Comparison of ENCODE assay signal across 20 mouse cellular contexts in genomic region chr12:54820684-54821161, GRCm38 (mm10). TPM values are rescaled to one million over a fixed set of nuclear protein-coding genes. Genes with fewer than 3 reads are reported as not detected.
A peak's percentile ranks its signal among the peaks of the same experiment; 100 is the strongest.
DNase-seq lines count a peak whose midpoint lies in the region; ATAC-seq and TF ChIP-seq lines count a peak whose summit lies in the region.
"Had no signal": no experiment of that assay in that cellular context is flagged by ENCODE, and none has a peak within 500 bp of the region (broad histone marks: within the 10 kb centered on the region; RNA-seq: fewer than 3 reads in every experiment).

No protein-coding gene starts in this region.

- no peaks in the 10 kb centered on the region for H3K36me3 ChIP-seq in lung, postnatal 0 days (ENCODE audit: insufficient read depth, low read length)
- no peaks in the 10 kb centered on the region for H3K36me3 ChIP-seq in CH12.LX (replicated peaks in 1 of 2; ENCODE audit: control insufficient read depth in 1 of 2, insufficient read depth in 1 of 2, low read length in 1 of 2)
- H3K36me3 ChIP-seq in midbrain, postnatal 0 days (ENCODE audit: insufficient read depth, low read length): no peaks in the 10 kb centered on the region
- H3K36me3 ChIP-seq: embryonic facial prominence, embryonic 13.5 days; limb, embryonic 10.5 days; liver, embryonic 15.5 days had no signal

- TF ChIP-seq RAD21 in CH12.LX (IDR thresholded peaks at IDR 0.05; ENCODE audit: low read depth, low read length): no peak

- TF ChIP-seq CTCF in lung, postnatal 0 days (IDR thresholded peaks at IDR 0.05): no peak
- TF ChIP-seq CTCF in CH12.LX (conservative IDR thresholded peaks at IDR 0.05 in 1 of 2, IDR thresholded peaks at IDR 0.05 in 1 of 2; ENCODE audit: low read depth in 2 of 2, low read length in 2 of 2): no peak
- TF ChIP-seq CTCF in cerebellum, adult 2 months (IDR thresholded peaks at IDR 0.05; ENCODE audit: borderline replicate concordance, insufficient read depth, low read depth, low read length): no peak
- no peak for TF ChIP-seq CTCF in midbrain, postnatal 0 days (IDR thresholded peaks at IDR 0.05)

- dilution Hi-C loops in CH12.LX (cut with MboI; ENCODE audit: extremely low pct_ligation_motif_present, extremely low pct_unique_long_range_greater_than_20kb, low sequenced_read_pairs): no loop called here

- H3K27ac ChIP-seq in lung, postnatal 0 days (ENCODE audit: low read length): no peak overlapping the region
- no peak overlapping the region for H3K27ac ChIP-seq in CH12.LX (ENCODE audit: insufficient read depth, low read depth)
- H3K27ac ChIP-seq in cerebellum, adult 2 months (ENCODE audit: insufficient read depth, low read length): no peak overlapping the region
- no peak overlapping the region for H3K27ac ChIP-seq in midbrain, postnatal 0 days (ENCODE audit: low read depth, low read length)
- H3K27ac ChIP-seq: embryonic facial prominence, embryonic 13.5 days; heart, adult 2 months; hindbrain, postnatal 0 days; left cerebral cortex, adult 2 months; limb, embryonic 10.5 days had no signal

- in situ Hi-C loops in CH12.LX (cut with MboI; ENCODE audit: low pct_ligation_motif_present, low pct_unique_long_range_greater_than_20kb, low sequenced_read_pairs): no loop called here

- H3K79me2 ChIP-seq in CH12.LX (replicated peaks; ENCODE audit: control insufficient read depth, extremely low read depth, insufficient read depth, poor library complexity, severe bottlenecking): no peaks in the 10 kb centered on the region

- no peak for ATAC-seq in lung, postnatal 0 days
- ATAC-seq in granulocyte monocyte progenitor cell, adult 5-6 weeks (replicated peaks; ENCODE audit: poor library complexity, severe bottlenecking): peak; percentile 91
- ATAC-seq in midbrain, postnatal 0 days (ENCODE audit: low FRiP score): no peak
- ATAC-seq: forebrain, postnatal 0 days; hindbrain, postnatal 0 days had no signal

- no peaks in the 10 kb centered on the region for H3K4me1 ChIP-seq in lung, postnatal 0 days (ENCODE audit: insufficient read depth, low read depth, low read length)
- peaks cover 7 to 27% of the 10 kb centered on the region in 2 experiments; a peak in 3 of 4 replicates for H3K4me1 ChIP-seq in CH12.LX (ENCODE audit: control insufficient read depth in 1 of 2, insufficient read depth in 2 of 2)
- no peaks in the 10 kb centered on the region for H3K4me1 ChIP-seq in cerebellum, adult 2 months (ENCODE audit: control insufficient read depth, insufficient read depth, low read length)
- no peaks in the 10 kb centered on the region for H3K4me1 ChIP-seq in midbrain, postnatal 0 days (ENCODE audit: insufficient read depth, low read length)
- H3K4me1 ChIP-seq: embryonic facial prominence, embryonic 13.5 days; limb, embryonic 10.5 days had no signal

- 34% methylated on average over 2 of the region's 2 CpGs for WGBS in lung, postnatal 0 days
- 56% methylated on average over 2 of the region's 2 CpGs for WGBS in cerebellum, adult 2 months
- 32% methylated on average over 2 of the region's 2 CpGs for WGBS in midbrain, postnatal 0 days

- H3K4me2 ChIP-seq in lung, postnatal 0 days (replicated peaks; ENCODE audit: low read depth, low read length): no peak overlapping the region
- no peak overlapping the region for H3K4me2 ChIP-seq in CH12.LX (ENCODE audit: insufficient read depth, low read depth, poor library complexity, severe bottlenecking)
- no peak overlapping the region for H3K4me2 ChIP-seq in midbrain, postnatal 0 days (ENCODE audit: low read depth, low read length, poor library complexity, severe bottlenecking)
- H3K4me2 ChIP-seq: embryonic facial prominence, embryonic 13.5 days; liver, embryonic 15.5 days had no signal

- no peak for TF ChIP-seq POLR2A in CH12.LX (IDR thresholded peaks at IDR 0.05; ENCODE audit: low read depth, low read length)
- no peak for TF ChIP-seq POLR2A in cerebellum, adult 2 months (IDR thresholded peaks at IDR 0.05; ENCODE audit: borderline replicate concordance, insufficient read depth, low read length)

- H3K9me3 ChIP-seq in lung, postnatal 0 days (ENCODE audit: low read length): no peaks in the 10 kb centered on the region
- no peaks in the 10 kb centered on the region for H3K9me3 ChIP-seq in CH12.LX (replicated peaks; ENCODE audit: low read length)
- H3K9me3 ChIP-seq in midbrain, postnatal 0 days (ENCODE audit: low read length): no peaks in the 10 kb centered on the region
- H3K9me3 ChIP-seq: embryonic facial prominence, embryonic 13.5 days; limb, embryonic 10.5 days; liver, embryonic 15.5 days had no signal

- H3K4me3 ChIP-seq in lung, postnatal 0 days (ENCODE audit: low read depth, low read length): no peak overlapping the region
- H3K4me3 ChIP-seq in CH12.LX (replicated peaks in 1 of 3; ENCODE audit: low read depth in 2 of 3, low read length in 2 of 3, poor library complexity in 1 of 3): no peak overlapping the region
- H3K4me3 ChIP-seq in cerebellum, adult 2 months (replicated peaks; ENCODE audit: insufficient read depth, low read depth, low read length): no peak overlapping the region
- H3K4me3 ChIP-seq in midbrain, postnatal 0 days (ENCODE audit: low read depth, low read length): no peak overlapping the region
- H3K4me3 ChIP-seq: embryonic facial prominence, embryonic 13.5 days; heart, adult 2 months; left cerebral cortex, adult 2 months; limb, embryonic 10.5 days; liver, embryonic 15.5 days had no signal

- H3K27me3 ChIP-seq in lung, postnatal 0 days (replicated peaks; ENCODE audit: insufficient read depth, low read length): no peaks in the 10 kb centered on the region
- no peaks in the 10 kb centered on the region for H3K27me3 ChIP-seq in CH12.LX (replicated peaks)
- no peaks in the 10 kb centered on the region for H3K27me3 ChIP-seq in cerebellum, adult 2 months (ENCODE audit: control insufficient read depth, insufficient read depth, low read length)
- H3K27me3 ChIP-seq in midbrain, postnatal 0 days (ENCODE audit: insufficient read depth, low read length): no peaks in the 10 kb centered on the region
- H3K27me3 ChIP-seq: embryonic facial prominence, embryonic 13.5 days; liver, embryonic 15.5 days had no signal

- TF ChIP-seq EP300 in lung, postnatal 0 days (IDR thresholded peaks at IDR 0.05): no peak
- 0 out of 2 replicates have a peak, but pooled peaks have one; percentile 19 for TF ChIP-seq EP300 in CH12.LX (IDR thresholded peaks at IDR 0.05; ENCODE audit: low read length)

- DNase-seq in lung, postnatal 0 days (ENCODE audit: low spot score): peak; percentile 39
- DNase-seq in lung, postnatal 4 days: no peak
- no peak for DNase-seq in CH12.LX (ENCODE audit: extremely low read depth)
- DNase-seq in naive thymus-derived CD4-positive, alpha-beta T cell, adult 2 months (ENCODE audit: low read depth): peak; percentile 27
- DNase-seq in cerebellum, postnatal 36 days: no peak
- no peak for DNase-seq in cerebellum, adult 2 months
- DNase-seq in midbrain, postnatal 0 days (ENCODE audit: low spot score): no peak
- DNase-seq: adrenal gland, adult 8-10 months; cerebellum, adult 11-12 months; forebrain, postnatal 0 days; heart, adult 2 months; kidney, adult 18-20 months; kidney, postnatal 25 days; midbrain, embryonic 14.5 days had no signal

- H3K9ac ChIP-seq in lung, postnatal 0 days (replicated peaks; ENCODE audit: low read depth): no peak overlapping the region
- no peak overlapping the region for H3K9ac ChIP-seq in CH12.LX (ENCODE audit: insufficient read depth, low read depth)
- no peak overlapping the region for H3K9ac ChIP-seq in midbrain, postnatal 0 days (replicated peaks; ENCODE audit: low read length, poor library complexity, severe bottlenecking)
- H3K9ac ChIP-seq: embryonic facial prominence, embryonic 13.5 days; forebrain, postnatal 0 days; liver, embryonic 15.5 days had no signal

TF ChIP-seq in CH12.LX, 34 proteins besides CTCF, POLR2A, EP300 and RAD21 (continues in another document):
- TF ChIP-seq E2F4 (IDR thresholded peaks at IDR 0.05; ENCODE audit: insufficient replicate concordance, low read depth, low read length) (no peak), MYC (IDR thresholded peaks at IDR 0.05; ENCODE audit: low read depth, low read length) (no peak), TBP (conservative IDR thresholded peaks at IDR 0.05; ENCODE audit: low read depth, low read length) (no peak), MEF2A (IDR thresholded peaks at IDR 0.05; ENCODE audit: borderline replicate concordance, low read depth, low read length) (no peak), RCOR1 (conservative IDR thresholded peaks at IDR 0.05; ENCODE audit: low read depth, low read length) (no peak), POLR2AphosphoS2 (IDR thresholded peaks at IDR 0.05; ENCODE audit: low read depth, low read length) (no peak), KAT2A (IDR thresholded peaks at IDR 0.05; ENCODE audit: insufficient replicate concordance, low read length) (no peak), ZNF384 (IDR thresholded peaks at IDR 0.05; ENCODE audit: low read depth, low read length) (peak; percentile 96), CHD2 (IDR thresholded peaks at IDR 0.05; ENCODE audit: low read length) (no peak), ELF1 (IDR thresholded peaks at IDR 0.05; ENCODE audit: low read depth, low read length) (peak; percentile 34; the same call in 1 of the 2 replicates), USF2 (conservative IDR thresholded peaks at IDR 0.05; ENCODE audit: low read depth, low read length) (no peak), SMC3 (IDR thresholded peaks at IDR 0.05; ENCODE audit: low read depth, low read length) (no peak)

RNA-seq across cellular contexts. Expression of gene Snx6, which starts 25.2 kb away (rescaled TPM):
- polyA plus RNA-seq in lung, postnatal 0 days (2015; fragmentation: Nextera tagmentation; extraction: Ambion mirVana): 115 and 139 TPM in 2 replicates
- total RNA-seq in CH12.LX (2012; rRNA removed): 67.3 and 78.2 TPM in 2 replicates
- 155 and 158 TPM in 2 replicates for total RNA-seq in CH12.LX (2014; rRNA removed)
- 80.8 and 85.8 TPM in 2 replicates for polyA plus RNA-seq in CH12.LX (2012; ENCODE audit: insufficient read length, low read depth)
- 47.8 and 71.6 TPM in 2 replicates for total RNA-seq in granulocyte monocyte progenitor cell, adult 5-6 weeks (2014; fragmentation: Nextera tagmentation)
- 77.0 and 77.2 TPM in 2 replicates for total RNA-seq in granulocyte monocyte progenitor cell, adult 5-6 weeks (2017)
- 46.4 and 46.7 TPM in 2 replicates for polyA plus RNA-seq in cerebellum, adult 2 months (2012; rRNA removed)
- 76.8 and 112 TPM in 2 replicates for total RNA-seq in midbrain, postnatal 0 days (2014; rRNA removed)
- 124 and 141 TPM in 2 replicates for polyA plus RNA-seq in midbrain, postnatal 0 days (2015; fragmentation: Nextera tagmentation; extraction: Ambion mirVana)

RNA-seq across cellular contexts. Expression of gene Cfl2, which starts 42.0 kb away (rescaled TPM):
- polyA plus RNA-seq in lung, postnatal 0 days (2015; fragmentation: Nextera tagmentation; extraction: Ambion mirVana): 122 and 129 TPM in 2 replicates
- total RNA-seq in CH12.LX (2012; rRNA removed) (6.1 and 7.1 TPM in 2 replicates), CH12.LX (2014; rRNA removed) (24.2 and 25.2 TPM in 2 replicates)
- 13.8 and 16.1 TPM in 2 replicates for polyA plus RNA-seq in CH12.LX (2012; ENCODE audit: insufficient read length, low read depth)
- 22.2 and 33.0 TPM in 2 replicates for total RNA-seq in granulocyte monocyte progenitor cell, adult 5-6 weeks (2014; fragmentation: Nextera tagmentation)
- total RNA-seq in granulocyte monocyte progenitor cell, adult 5-6 weeks (2017): 23.1 and 27.1 TPM in 2 replicates
- 74.5 and 86.8 TPM in 2 replicates for polyA plus RNA-seq in cerebellum, adult 2 months (2012; rRNA removed)
- 209 and 212 TPM in 2 replicates for total RNA-seq in midbrain, postnatal 0 days (2014; rRNA removed)
- 249 and 256 TPM in 2 replicates for polyA plus RNA-seq in midbrain, postnatal 0 days (2015; fragmentation: Nextera tagmentation; extraction: Ambion mirVana)

Comparison
In these comparisons a context has a peak if more than half of its experiments do, and no peak if none do; other contexts are left out.
1. DNase-seq: peak in lung, postnatal 0 days (single experiment) and naive thymus-derived CD4-positive, alpha-beta T cell, adult 2 months (single experiment); none in lung, postnatal 4 days (0 of 2), CH12.LX (single experiment), cerebellum, postnatal 36 days (0 of 2), cerebellum, adult 2 months (0 of 2) and midbrain, postnatal 0 days (single experiment).